Mouse (Mus musculus) bone marrow macrophage, adult 2 months (primary cell): ENCODE data around the gene Meaf6. TPM values are rescaled to one million over a fixed set of nuclear protein-coding genes. Genes with fewer than 3 reads are reported as not detected.

Source experiments
- H3K27ac ChIP-seq: 2 replicates; pipeline ENCODE4 v1.5.1; 2012; ENCODE audit warnings: low read depth, low read length; ENCODE audit not compliant: insufficient read depth
- H3K4me1 ChIP-seq: 2 replicates; pipeline ENCODE4 v1.6.1; 2012; ENCODE audit warnings: low read length; ENCODE audit not compliant: control insufficient read depth, insufficient read depth
- H3K4me3 ChIP-seq: 2 replicates; pipeline ENCODE4 v1.5.1; 2012; ENCODE audit warnings: mild to moderate bottlenecking, low read length, moderate library complexity; ENCODE audit not compliant: insufficient read depth
- CTCF ChIP-seq: IDR thresholded peaks from 2 replicates; pipeline ENCODE4 v1.5.1; 2012; ENCODE audit warnings: low read depth, mild to moderate bottlenecking, low read length, moderate library complexity
- POLR2A ChIP-seq: IDR thresholded peaks from 2 replicates; pipeline ENCODE4 v1.6.1; 2012; ENCODE audit warnings: mild to moderate bottlenecking, low read depth, low read length, borderline replicate concordance
- polyA plus RNA-seq: library from polyadenylated mRNA; stranded (reverse); fragments of >200 nt; gene quantifications from 2 replicates; pipeline ENCODE4 v1.2.4, GENCODE M21; 2012; ENCODE audit not compliant: missing spikeins, insufficient read depth, insufficient read length

Gene Meaf6
- polyA plus RNA-seq, 1 experiment, result 32.4 TPM

GRCm38 (mm10) chr4:125123279-125123671, 38.3 kb downstream of the Meaf6 start:
- H3K27ac ChIP-seq, result peak overlapping the region; percentile 95
- peak overlapping the region; percentile 97 for H3K4me3 ChIP-seq
- TF ChIP-seq POLR2A (no peak), CTCF (no peak)
- H3K4me1 ChIP-seq, result peaks cover 42% of the 10 kb centered on the region

- H3K4me3 ChIP-seq, result peak overlapping the region; percentile 97
- TF ChIP-seq POLR2A (no peak), CTCF (no peak)
- H3K4me1 ChIP-seq, result peaks cover 45% of the 10 kb centered on the region
- peak overlapping the region; percentile 95 for H3K27ac ChIP-seq
Observed at GRCm38 (mm10) chr4:125124424-125125209, 39.7 kb downstream of the Meaf6 start.

- H3K27ac ChIP-seq, result peak overlapping the region; percentile 95
- H3K4me3 ChIP-seq, result peak overlapping the region; percentile 97
- H3K4me1 ChIP-seq, result peaks cover 50% of the 10 kb centered on the region
Observed at GRCm38 (mm10) chr4:125125361-125125921, 40.5 kb downstream of the Meaf6 start.

GRCm38 (mm10) chr4:125126186-125126585, 41.3 kb downstream of the Meaf6 start:
- H3K27ac ChIP-seq, result peak overlapping the region; percentile 95
- peaks cover 54% of the 10 kb centered on the region for H3K4me1 ChIP-seq

More at GRCm38 (mm10) chr4:125125361-125125921, 40.5 kb downstream of the Meaf6 start:
- TF ChIP-seq POLR2A (no peak), CTCF (no peak)

GRCm38 (mm10) chr4:125126761-125127160, 41.8 kb downstream of the Meaf6 start:
- Histone ChIP-seq H3K4me3 (peak overlapping the region; percentile 97), H3K27ac (peak overlapping the region; percentile 95), H3K4me1 (peaks cover 56% of the 10 kb centered on the region)
- TF ChIP-seq CTCF, result no peak
- TF ChIP-seq POLR2A, result no peak

More at GRCm38 (mm10) chr4:125126186-125126585, 41.3 kb downstream of the Meaf6 start:
- H3K4me3 ChIP-seq, result peak overlapping the region; percentile 97
- no peak for TF ChIP-seq POLR2A
- no peak for TF ChIP-seq CTCF

- TF ChIP-seq CTCF (no peak), POLR2A (no peak)
- H3K27ac ChIP-seq, result peak within 1 kb of the TSS; percentile 95
- peaks cover 52% of the 10 kb centered on the region for H3K4me1 ChIP-seq
- peak within 1 kb of the TSS; percentile 97 for H3K4me3 ChIP-seq
Observed at GRCm38 (mm10) chr4:125127305-125128084, 42.6 kb downstream of the Meaf6 start, which contains the start of gene Zc3h12a. Gene Zc3h12a, minus strand, starts transcription at chr4:125127840.

GRCm38 (mm10) chr4:125131493-125131892, 46.6 kb downstream of the Meaf6 start:
- Histone ChIP-seq H3K4me1 (peaks cover 27% of the 10 kb centered on the region), H3K27ac (peak overlapping the region; percentile 54), H3K4me3 (no peak overlapping the region)
- TF ChIP-seq POLR2A (no peak), CTCF (no peak)

- no peak overlapping the region for H3K4me3 ChIP-seq
- peaks cover 27% of the 10 kb centered on the region for H3K4me1 ChIP-seq
- no peak overlapping the region for H3K27ac ChIP-seq
- TF ChIP-seq CTCF, result peak; percentile 75
- TF ChIP-seq POLR2A, result no peak
Observed at GRCm38 (mm10) chr4:125132394-125132793, 47.5 kb downstream of the Meaf6 start.

- no peak overlapping the region for H3K27ac ChIP-seq
- peaks cover 21% of the 10 kb centered on the region for H3K4me1 ChIP-seq
- no peak overlapping the region for H3K4me3 ChIP-seq
- TF ChIP-seq CTCF (no peak), POLR2A (no peak)
Observed at GRCm38 (mm10) chr4:125134192-125134591, 49.3 kb downstream of the Meaf6 start.
